Mouse (Mus musculus): ENCODE results near the gene 2810408A11Rik.
"Not testable (repeated sequence)": the region's sequence is repeated elsewhere in the genome, so short reads cannot be mapped to it uniquely, and the experiment has no call there.

2810408A11Rik gene

GRCm38 (mm10) chr11:69932254-69932653 is 31.5 kb upstream of the 2810408A11Rik start:
- no peak for DNase-seq (ENCODE audit: extremely low read depth, insufficient read length, low spot score)

GRCm38 (mm10) chr11:69931769-69932168 is 31.0 kb upstream of the 2810408A11Rik start:
- no peak for DNase-seq (ENCODE audit: extremely low read depth, insufficient read length, low spot score)

GRCm38 (mm10) chr11:69930967-69931537 is 30.3 kb upstream of the 2810408A11Rik start:
- DNase-seq (ENCODE audit: extremely low read depth, insufficient read length, low spot score), result no peak

- not testable (repeated sequence) for DNase-seq (ENCODE audit: extremely low read depth, insufficient read length, low spot score)
Observed at GRCm38 (mm10) chr11:69930176-69930575, 29.4 kb upstream of the 2810408A11Rik start.

- no peak for DNase-seq (ENCODE audit: extremely low read depth, insufficient read length, low spot score)
Observed at GRCm38 (mm10) chr11:69929712-69930111, 28.9 kb upstream of the 2810408A11Rik start.

GRCm38 (mm10) chr11:69927501-69927900 is 26.7 kb upstream of the 2810408A11Rik start:
- no peak for DNase-seq (ENCODE audit: extremely low read depth, insufficient read length, low spot score)

- DNase-seq (ENCODE audit: extremely low read depth, insufficient read length, low spot score), result no peak
Observed at GRCm38 (mm10) chr11:69922796-69923195, 22.0 kb upstream of the 2810408A11Rik start.

GRCm38 (mm10) chr11:69922012-69922756 is 21.4 kb upstream of the 2810408A11Rik start:
- peak; percentile 36 for DNase-seq (ENCODE audit: extremely low read depth, insufficient read length, low spot score)

GRCm38 (mm10) chr11:69921114-69922011 is 20.6 kb upstream of the 2810408A11Rik start, which contains the start of gene Eif5a:
TSS of gene Eif5a (minus strand) at chr11:69921958.
- DNase-seq (ENCODE audit: extremely low read depth, insufficient read length, low spot score), result peak; percentile 100

- DNase-seq (ENCODE audit: extremely low read depth, insufficient read length, low spot score), result peak; percentile 65
Observed at GRCm38 (mm10) chr11:69920266-69921031, 19.7 kb upstream of the 2810408A11Rik start.

- DNase-seq (ENCODE audit: extremely low read depth, insufficient read length, low spot score), result peak; percentile 82
Observed at GRCm38 (mm10) chr11:69919661-69920265, 19.0 kb upstream of the 2810408A11Rik start.

GRCm38 (mm10) chr11:69919053-69919452 is 18.3 kb upstream of the 2810408A11Rik start:
- no peak for DNase-seq (ENCODE audit: extremely low read depth, insufficient read length, low spot score)

GRCm38 (mm10) chr11:69918118-69918517 is 17.3 kb upstream of the 2810408A11Rik start:
- DNase-seq (ENCODE audit: extremely low read depth, insufficient read length, low spot score), result no peak

- no peak for DNase-seq (ENCODE audit: extremely low read depth, insufficient read length, low spot score)
Observed at GRCm38 (mm10) chr11:69917379-69917948, 16.7 kb upstream of the 2810408A11Rik start.

- DNase-seq (ENCODE audit: extremely low read depth, insufficient read length, low spot score), result not testable (repeated sequence)
Observed at GRCm38 (mm10) chr11:69916652-69917378, 16.0 kb upstream of the 2810408A11Rik start.

- no peak for DNase-seq (ENCODE audit: extremely low read depth, insufficient read length, low spot score)
Observed at GRCm38 (mm10) chr11:69915667-69916627, 15.2 kb upstream of the 2810408A11Rik start.

- DNase-seq (ENCODE audit: extremely low read depth, insufficient read length, low spot score), result no peak
Observed at GRCm38 (mm10) chr11:69914917-69915430, 14.2 kb upstream of the 2810408A11Rik start.

GRCm38 (mm10) chr11:69914372-69914764 is 13.6 kb upstream of the 2810408A11Rik start:
- no peak for DNase-seq (ENCODE audit: extremely low read depth, insufficient read length, low spot score)

Measured in 3134 (cell line).